Mouse (Mus musculus) heart, postnatal 0 days (tissue): ENCODE results near the gene Tns3. TPM values are rescaled to one million over a fixed set of nuclear protein-coding genes. Genes with fewer than 3 reads are reported as not detected.
A peak's percentile ranks its signal among the peaks of the same experiment; 100 is the strongest.

Source experiments
- ATAC-seq: fragments of 200-750 bp; cut with Nextera tagmentation; 2 replicates; pipeline ENCODE4 v1.8.0; 2017; ENCODE audit warnings: low read depth, moderate number of reproducible peaks, moderate library complexity; ENCODE audit not compliant: insufficient read depth
- DNase-seq: peaks from one replicate; pipeline ENCODE4 v3.0.0-alpha.2; 2016; ENCODE audit warnings: low spot score
- H3K27ac ChIP-seq: fragments of 300-500 bp; sonication (generic); 2 replicates; pipeline ENCODE4 v1.5.1; 2014; ENCODE audit warnings: low read depth, mild to moderate bottlenecking
- H3K27me3 ChIP-seq: fragments of 300-500 bp; sonication (generic); 2 replicates; pipeline ENCODE4 v1.6.1; 2014; ENCODE audit warnings: low read length, mixed read lengths; ENCODE audit not compliant: control insufficient read depth, insufficient read depth
- H3K36me3 ChIP-seq: fragments of 300-500 bp; sonication (generic); replicated peaks from 2 replicates; pipeline ENCODE4 v1.6.1; 2014; ENCODE audit warnings: low read length, mixed read lengths; ENCODE audit not compliant: control insufficient read depth, insufficient read depth
- H3K4me1 ChIP-seq: fragments of 300-500 bp; sonication (generic); 2 replicates; pipeline ENCODE4 v1.6.1; 2014; ENCODE audit warnings: antibody characterized with exemption; ENCODE audit not compliant: control insufficient read depth, insufficient read depth
- H3K4me2 ChIP-seq: fragments of 300-500 bp; sonication (generic); 2 replicates; pipeline ENCODE4 v1.6.1; 2014; ENCODE audit warnings: low read depth, mild to moderate bottlenecking, low read length, moderate library complexity
- H3K4me3 ChIP-seq: fragments of 300-500 bp; sonication (generic); 2 replicates; pipeline ENCODE4 v1.5.1; 2014; ENCODE audit warnings: low read depth, low read length
- H3K9ac ChIP-seq: fragments of 300-500 bp; sonication (generic); replicated peaks from 2 replicates; pipeline ENCODE4 v1.6.1; 2014; ENCODE audit warnings: low read depth, low read length, mixed read lengths
- H3K9me3 ChIP-seq: fragments of 300-500 bp; sonication (generic); replicated peaks from 2 replicates; pipeline ENCODE4 v1.6.1; 2016; ENCODE audit warnings: low read length; ENCODE audit not compliant: control insufficient read depth
- CTCF ChIP-seq: IDR thresholded peaks from 2 replicates; pipeline ENCODE4 v1.5.1; 2016; ENCODE audit warnings: antibody characterized with exemption, control low read depth, low read depth
- EP300 ChIP-seq: IDR thresholded peaks from 2 replicates; pipeline ENCODE4 v1.6.1; 2016; ENCODE audit warnings: antibody characterized with exemption, low read depth
- WGBS: fragments of 180-500 bp; shearing (Covaris S2); extraction: QIAGEN DNeasy Blood & Tissue Kit; methylation state at CpG from one replicate; pipeline ENCODE4 v1.1.7; 2014; 5-methylcytosine and 5-hydroxymethylcytosine counted together
- polyA plus RNA-seq: library from polyadenylated mRNA; unstranded; fragments of >200 nt; fragmentation: Nextera tagmentation; extraction: Ambion mirVana; gene quantifications from 2 replicates; pipeline ENCODE4 v1.2.1, GENCODE M21; 2015
- total RNA-seq: library from RNA; depleted of rRNA; stranded (reverse); fragments of >200 nt; gene quantifications from 2 replicates; pipeline ENCODE4 v1.2.3, GENCODE M21; 2014; ENCODE audit warnings: low replicate concordance

Gene Tns3
- total and polyA plus RNA-seq, 2 experiments from 2014 or later, result 7.6 to 31.7 TPM

- Histone ChIP-seq H3K27ac (peak overlapping the region; percentile 70), H3K27me3 (no peaks in the 10 kb centered on the region), H3K4me3 (no peak overlapping the region), H3K9me3 (no peaks in the 10 kb centered on the region), H3K4me1 (peaks cover 14% of the 10 kb centered on the region), H3K4me2 (no peak overlapping the region), H3K9ac (no peak overlapping the region), H3K36me3 (peaks cover 5% of the 10 kb centered on the region; the same call in 1 of the 2 replicates)
- whole genome bisulfite sequencing, result 39% methylated on average over 7 of the region's 7 CpGs
- ATAC-seq (peak; percentile 90), DNase-seq (peak; percentile 78)
- TF ChIP-seq CTCF (no peak), EP300 (no peak)
These were observed 150.7 kb downstream of the Tns3 start for GRCm38 (mm10) chr11:8513359-8514253.

- Histone ChIP-seq H3K4me1 (peaks cover 14% of the 10 kb centered on the region), H3K4me3 (no peak overlapping the region), H3K9ac (no peak overlapping the region), H3K27me3 (no peaks in the 10 kb centered on the region), H3K36me3 (0 out of 2 replicates have a peak, but pooled peaks cover 4% of the 10 kb centered on the region), H3K4me2 (no peak overlapping the region), H3K27ac (no peak overlapping the region), H3K9me3 (no peaks in the 10 kb centered on the region)
- WGBS, result 82% methylated on average over 2 of the region's 2 CpGs
- TF ChIP-seq CTCF (no peak), EP300 (no peak)
- ATAC-seq (no peak), DNase-seq (no peak)
These were observed 154.0 kb downstream of the Tns3 start for GRCm38 (mm10) chr11:8510294-8510693.

DNA sequence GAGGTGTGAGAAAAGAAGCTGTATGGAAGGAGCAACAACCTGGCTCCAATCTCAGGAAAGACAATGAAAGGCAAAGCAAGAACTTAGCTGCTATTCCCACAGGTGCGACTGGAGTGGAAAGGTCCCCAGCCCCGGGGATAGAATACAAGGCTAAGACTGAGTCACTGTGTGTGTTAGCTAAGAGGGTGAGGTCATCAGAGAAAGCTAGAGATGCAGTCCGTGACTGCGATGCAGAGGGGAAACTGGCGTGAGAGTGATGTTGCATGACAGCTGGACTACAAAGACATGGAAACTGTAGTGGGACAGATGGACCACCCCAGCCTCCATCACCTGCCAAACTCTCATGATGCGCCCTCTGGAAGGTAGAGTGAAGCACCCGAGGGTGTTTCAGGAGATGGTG is 154.7 kb downstream of the Tns3 start:
- H3K4me3 ChIP-seq, result no peak overlapping the region
- DNase-seq, result no peak
- no peak overlapping the region for H3K27ac ChIP-seq
- peaks cover 14% of the 10 kb centered on the region for H3K4me1 ChIP-seq
- H3K9ac ChIP-seq, result no peak overlapping the region
- no peaks in the 10 kb centered on the region for H3K9me3 ChIP-seq
- no peak for ATAC-seq
- no peaks in the 10 kb centered on the region for H3K27me3 ChIP-seq
- WGBS, result 72% methylated on average over 7 of the region's 7 CpGs
- peaks cover 10% of the 10 kb centered on the region; the same call in 1 of the 2 replicates for H3K36me3 ChIP-seq
- TF ChIP-seq EP300 (no peak), CTCF (no peak)
- no peak overlapping the region for H3K4me2 ChIP-seq

- Histone ChIP-seq H3K36me3 (peaks cover 6% of the 10 kb centered on the region; the same call in 1 of the 2 replicates), H3K4me3 (no peak overlapping the region), H3K27ac (no peak overlapping the region), H3K4me1 (peaks cover 45% of the 10 kb centered on the region), H3K4me2 (peak overlapping the region; percentile 35; the same call in 1 of the 2 replicates), H3K9me3 (no peaks in the 10 kb centered on the region), H3K27me3 (no peaks in the 10 kb centered on the region), H3K9ac (no peak overlapping the region)
- TF ChIP-seq CTCF, result no peak
- no peak for TF ChIP-seq EP300
- no peak for ATAC-seq
- 64% methylated on average over 11 of the region's 11 CpGs for WGBS
- DNase-seq, result no peak
These were observed 160.6 kb downstream of the Tns3 start for GRCm38 (mm10) chr11:8503735-8504134.

GRCm38 (mm10) chr11:8500855-8501254 is 163.5 kb downstream of the Tns3 start:
- ATAC-seq, result peak; percentile 77
- DNase-seq, result peak; percentile 82
- TF ChIP-seq EP300 (no peak; the same call in 1 of the 2 replicates), CTCF (no peak)
- peak overlapping the region; percentile 91 for H3K27ac ChIP-seq
- H3K4me2 ChIP-seq, result peak overlapping the region; percentile 41
- H3K36me3 ChIP-seq, result peaks cover 6% of the 10 kb centered on the region; the same call in 1 of the 2 replicates
- no peak overlapping the region for H3K4me3 ChIP-seq
- H3K4me1 ChIP-seq, result peaks cover 61% of the 10 kb centered on the region
- no peaks in the 10 kb centered on the region for H3K9me3 ChIP-seq
- H3K9ac ChIP-seq, result no peak overlapping the region
- WGBS, result 14% methylated on average over 6 of the region's 6 CpGs
- no peaks in the 10 kb centered on the region for H3K27me3 ChIP-seq

DNA sequence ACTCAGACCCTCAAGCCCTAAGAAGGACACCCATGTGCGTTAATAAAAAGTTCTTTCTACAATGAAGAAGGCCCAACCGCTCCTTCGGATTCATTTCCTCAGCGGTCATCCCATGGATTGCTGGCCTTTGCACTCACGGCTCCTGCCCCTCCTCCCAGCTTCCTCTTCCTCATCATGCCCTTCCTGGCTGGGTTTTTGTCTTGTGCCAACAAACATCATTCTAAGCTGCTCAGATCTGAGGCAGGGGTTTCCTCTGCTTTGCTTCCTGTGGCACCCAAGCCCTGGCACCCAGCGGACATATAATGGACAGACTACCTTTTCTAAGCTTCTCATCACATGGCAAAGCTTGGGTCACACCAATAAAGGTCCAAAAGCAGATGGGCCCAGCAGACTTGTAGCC is 167.2 kb downstream of the Tns3 start:
- no peak for ATAC-seq
- no peak overlapping the region for H3K9ac ChIP-seq
- WGBS, result 75% methylated on average over 6 of the region's 6 CpGs

More for the DNA sequence above, 167.2 kb downstream of the Tns3 start:
- Histone ChIP-seq H3K4me1 (peaks cover 63% of the 10 kb centered on the region), H3K27me3 (no peaks in the 10 kb centered on the region), H3K4me3 (no peak overlapping the region), H3K36me3 (peaks cover 12% of the 10 kb centered on the region), H3K9me3 (no peaks in the 10 kb centered on the region), H3K4me2 (no peak overlapping the region), H3K27ac (peak overlapping the region; percentile 52)
- DNase-seq, result no peak
- TF ChIP-seq EP300, result no peak
- no peak for TF ChIP-seq CTCF
